Mouse (Mus musculus): Measurements from ENCODE around the gene Zfp42.
"Not testable (repeated sequence)": the region's sequence is repeated elsewhere in the genome, so short reads cannot be mapped to it uniquely, and the experiment has no call there.

The Zfp42 gene

GRCm38 (mm10) chr8:43306896-43307295 lies at the start of gene Zfp42:
Gene Zfp42 (minus strand): TSS chr8:43306980.
- ATAC-seq (ENCODE audit: insufficient number of reproducible peaks, low FRiP score, low TSS enrichment): no peak

GRCm38 (mm10) chr8:43356069-43356770 lies 49.4 kb upstream of the Zfp42 start:
- ATAC-seq (ENCODE audit: insufficient number of reproducible peaks, low FRiP score, low TSS enrichment): no peak

GRCm38 (mm10) chr8:43352241-43352640 lies 45.5 kb upstream of the Zfp42 start:
- not testable (repeated sequence) for ATAC-seq (ENCODE audit: insufficient number of reproducible peaks, low FRiP score, low TSS enrichment)

- no peak for ATAC-seq (ENCODE audit: insufficient number of reproducible peaks, low FRiP score, low TSS enrichment)
These were observed 31.8 kb upstream of the Zfp42 start for GRCm38 (mm10) chr8:43338555-43338954.

GRCm38 (mm10) chr8:43333465-43333864 lies 26.7 kb upstream of the Zfp42 start:
- ATAC-seq (ENCODE audit: insufficient number of reproducible peaks, low FRiP score, low TSS enrichment): no peak

GRCm38 (mm10) chr8:43331657-43332056 lies 24.9 kb upstream of the Zfp42 start:
- no peak for ATAC-seq (ENCODE audit: insufficient number of reproducible peaks, low FRiP score, low TSS enrichment)

- ATAC-seq (ENCODE audit: insufficient number of reproducible peaks, low FRiP score, low TSS enrichment): no peak
These were observed 23.3 kb upstream of the Zfp42 start for GRCm38 (mm10) chr8:43329913-43330705.

- no peak for ATAC-seq (ENCODE audit: insufficient number of reproducible peaks, low FRiP score, low TSS enrichment)
These were observed 21.9 kb upstream of the Zfp42 start for GRCm38 (mm10) chr8:43328666-43329065.

GRCm38 (mm10) chr8:43320771-43321170 lies 14.0 kb upstream of the Zfp42 start:
- ATAC-seq (ENCODE audit: insufficient number of reproducible peaks, low FRiP score, low TSS enrichment): no peak

GRCm38 (mm10) chr8:43308213-43308612 lies 1.4 kb upstream of the Zfp42 start:
- ATAC-seq (ENCODE audit: insufficient number of reproducible peaks, low FRiP score, low TSS enrichment): no peak

GRCm38 (mm10) chr8:43305676-43306075 lies 1.1 kb downstream of the Zfp42 start:
- no peak for ATAC-seq (ENCODE audit: insufficient number of reproducible peaks, low FRiP score, low TSS enrichment)

- ATAC-seq (ENCODE audit: insufficient number of reproducible peaks, low FRiP score, low TSS enrichment): no peak
These were observed 7.0 kb downstream of the Zfp42 start for GRCm38 (mm10) chr8:43299796-43300195.

GRCm38 (mm10) chr8:43295826-43296225 lies 11.0 kb downstream of the Zfp42 start:
- no peak for ATAC-seq (ENCODE audit: insufficient number of reproducible peaks, low FRiP score, low TSS enrichment)

GRCm38 (mm10) chr8:43294191-43294590 lies 12.6 kb downstream of the Zfp42 start:
- no peak for ATAC-seq (ENCODE audit: insufficient number of reproducible peaks, low FRiP score, low TSS enrichment)

- no peak for ATAC-seq (ENCODE audit: insufficient number of reproducible peaks, low FRiP score, low TSS enrichment)
These were observed 16.2 kb downstream of the Zfp42 start for GRCm38 (mm10) chr8:43290424-43291111.

GRCm38 (mm10) chr8:43289781-43290180 lies 17.0 kb downstream of the Zfp42 start:
- ATAC-seq (ENCODE audit: insufficient number of reproducible peaks, low FRiP score, low TSS enrichment): no peak

- ATAC-seq (ENCODE audit: insufficient number of reproducible peaks, low FRiP score, low TSS enrichment): no peak
These were observed 17.9 kb downstream of the Zfp42 start for GRCm38 (mm10) chr8:43288840-43289239.

- ATAC-seq (ENCODE audit: insufficient number of reproducible peaks, low FRiP score, low TSS enrichment): no peak
These were observed 19.3 kb downstream of the Zfp42 start for GRCm38 (mm10) chr8:43287456-43287855.

- no peak for ATAC-seq (ENCODE audit: insufficient number of reproducible peaks, low FRiP score, low TSS enrichment)
These were observed 23.5 kb downstream of the Zfp42 start for GRCm38 (mm10) chr8:43283231-43283630.

GRCm38 (mm10) chr8:43278397-43278796 lies 28.4 kb downstream of the Zfp42 start:
- no peak for ATAC-seq (ENCODE audit: insufficient number of reproducible peaks, low FRiP score, low TSS enrichment)

- no peak for ATAC-seq (ENCODE audit: insufficient number of reproducible peaks, low FRiP score, low TSS enrichment)
These were observed 45.8 kb downstream of the Zfp42 start for GRCm38 (mm10) chr8:43260961-43261360.
